Mouse (Mus musculus) ovary, postnatal 14 days (tissue): ENCODE measurements around the gene Pop4.
"Not testable (repeated sequence)": the region's sequence is repeated elsewhere in the genome, so short reads cannot be mapped to it uniquely, and the experiment has no call there.

ENCODE experiments used
- DNase-seq: peaks from one replicate; pipeline ENCODE4 v3.0.0; 2022; ENCODE audit warnings: low spot score

The Pop4 gene

DNA sequence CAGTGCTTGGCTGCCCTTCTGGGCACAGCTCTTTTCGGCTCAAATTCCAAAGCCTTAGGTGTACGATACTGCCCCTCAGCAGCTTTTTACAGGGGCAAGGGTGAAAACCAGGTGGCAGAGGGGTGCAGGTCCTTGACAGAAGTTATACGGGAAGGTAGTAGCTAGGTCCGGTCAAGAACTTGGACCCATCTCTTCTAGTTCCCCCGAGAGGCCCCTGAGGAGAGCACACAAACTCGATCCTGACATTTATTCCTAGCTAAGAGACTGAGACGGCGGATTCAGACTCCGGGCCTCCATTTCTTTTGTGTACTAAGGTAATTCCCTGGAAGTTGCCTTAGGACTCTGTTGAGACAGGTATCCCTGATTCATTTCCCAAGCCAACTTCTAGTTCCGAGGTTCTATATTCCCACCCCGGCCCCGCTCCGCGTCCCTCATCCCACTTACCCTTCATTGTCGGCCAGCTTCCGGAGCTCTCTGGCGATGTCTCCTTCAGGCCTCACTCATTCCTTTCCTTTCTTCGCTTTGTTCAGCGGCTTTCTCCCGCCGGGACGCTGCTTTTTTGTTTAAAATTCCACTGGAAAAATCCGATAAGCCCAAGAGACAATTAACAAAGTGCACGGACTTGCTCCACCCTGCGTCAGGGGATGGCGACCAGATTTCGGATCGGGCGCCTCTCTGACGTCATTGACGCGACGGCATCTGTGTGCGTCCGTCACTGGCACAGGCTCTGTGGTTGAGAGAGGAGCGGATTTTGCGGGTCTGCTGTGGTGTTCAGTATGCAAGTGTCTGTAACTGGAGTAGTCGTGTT lies at the start of gene Pop4:
TSS of gene Pop4 (minus strand) at position 721 of the 808 bp plus-strand sequence.
- DNase-seq, result peak; percentile 94

DNA sequence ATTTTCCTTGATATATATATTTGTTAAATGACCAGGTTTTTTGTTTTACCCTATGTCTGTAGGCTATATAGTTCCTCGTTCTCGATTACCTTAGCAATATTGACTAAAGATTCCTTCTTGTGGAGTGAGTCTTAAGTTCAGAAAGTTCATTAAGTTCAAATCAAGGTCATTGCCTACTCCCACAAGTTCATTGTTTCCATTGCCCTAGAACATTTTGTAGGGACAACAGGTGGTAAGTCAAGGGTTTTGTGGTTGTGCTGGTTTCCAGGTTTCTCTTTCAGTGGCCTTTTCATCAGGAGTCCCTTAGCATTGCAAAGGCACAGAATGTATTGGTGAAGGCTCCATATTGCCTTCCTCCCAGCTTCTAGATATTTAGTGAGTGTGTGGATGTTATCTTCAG lies 49.4 kb upstream of the Pop4 start:
- no peak for DNase-seq

DNA sequence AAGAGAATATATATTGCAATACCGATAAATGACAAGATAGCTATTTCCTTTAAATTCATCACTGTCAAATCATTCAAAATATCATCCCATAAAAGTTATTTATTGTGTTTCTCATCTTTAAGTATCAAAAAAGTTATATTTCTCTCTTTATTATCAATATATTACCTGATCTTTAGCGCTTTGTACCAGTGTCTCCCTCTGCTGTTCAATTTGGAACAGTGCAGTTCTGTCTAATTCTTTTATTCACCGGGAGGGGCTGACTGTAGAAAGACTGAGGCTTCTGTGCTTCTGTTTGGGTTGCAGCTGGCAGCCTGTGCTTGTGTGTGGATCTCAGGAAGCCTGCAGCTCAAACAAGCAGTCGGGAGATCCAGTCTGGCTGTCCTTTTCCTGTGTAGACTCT lies 11.0 kb upstream of the Pop4 start:
- not testable (repeated sequence) for DNase-seq

DNA sequence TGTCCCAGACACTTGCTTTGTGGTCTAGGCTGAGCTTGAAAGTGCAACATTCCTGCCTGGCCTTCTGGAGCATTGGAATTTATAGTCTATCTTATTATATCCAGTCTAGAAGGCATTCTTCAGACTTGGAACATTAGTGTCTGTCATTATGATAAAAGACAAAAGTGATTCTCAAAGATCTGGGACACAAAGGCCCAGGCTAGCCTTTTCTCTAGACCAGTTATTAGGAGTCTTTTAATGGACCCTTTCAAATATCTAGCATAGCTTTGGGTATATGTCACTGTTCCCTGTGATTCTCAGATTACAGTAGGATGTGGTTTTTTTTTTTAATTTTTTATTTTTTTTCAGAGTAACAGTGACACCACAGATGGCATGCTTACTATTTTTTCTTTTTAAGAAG lies 1.3 kb upstream of the Pop4 start:
- no peak for DNase-seq

DNA sequence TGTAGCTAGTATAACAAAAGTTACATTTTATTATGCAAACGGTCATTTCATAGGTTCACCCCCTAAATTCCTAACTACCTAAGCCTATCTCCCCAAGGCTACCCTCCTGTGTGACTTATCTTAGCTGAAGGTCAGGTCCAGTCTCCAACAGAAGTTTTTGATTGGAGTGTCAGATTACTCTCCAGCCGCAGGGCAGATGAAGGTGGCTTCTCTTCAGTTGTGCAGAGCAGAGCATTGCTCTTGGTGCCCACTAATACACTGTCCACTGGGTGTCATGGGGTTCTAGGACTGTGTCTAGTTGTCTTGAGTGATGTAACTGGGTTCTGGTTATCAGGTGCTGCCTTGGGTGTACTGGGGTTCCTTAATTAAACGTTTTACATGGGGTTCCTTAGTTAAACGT lies 636 bp upstream of the Pop4 start:
- DNase-seq, result no peak

DNA sequence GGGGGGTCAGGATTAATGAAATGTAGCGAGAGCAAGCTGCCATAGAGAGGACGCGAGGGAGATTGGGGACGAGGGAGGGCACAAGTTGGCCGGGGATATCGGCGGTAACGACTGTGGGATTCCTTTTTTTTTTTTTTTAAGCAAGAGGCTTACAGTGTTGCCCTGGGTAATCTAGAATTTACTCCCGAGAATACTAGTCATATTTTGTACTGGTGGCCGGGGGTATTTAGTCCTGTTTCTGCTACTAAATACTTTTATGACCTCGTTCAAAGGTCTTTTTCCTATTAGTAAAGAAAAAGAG lies 238 bp upstream of the Pop4 start:
- DNase-seq, result no peak

DNA sequence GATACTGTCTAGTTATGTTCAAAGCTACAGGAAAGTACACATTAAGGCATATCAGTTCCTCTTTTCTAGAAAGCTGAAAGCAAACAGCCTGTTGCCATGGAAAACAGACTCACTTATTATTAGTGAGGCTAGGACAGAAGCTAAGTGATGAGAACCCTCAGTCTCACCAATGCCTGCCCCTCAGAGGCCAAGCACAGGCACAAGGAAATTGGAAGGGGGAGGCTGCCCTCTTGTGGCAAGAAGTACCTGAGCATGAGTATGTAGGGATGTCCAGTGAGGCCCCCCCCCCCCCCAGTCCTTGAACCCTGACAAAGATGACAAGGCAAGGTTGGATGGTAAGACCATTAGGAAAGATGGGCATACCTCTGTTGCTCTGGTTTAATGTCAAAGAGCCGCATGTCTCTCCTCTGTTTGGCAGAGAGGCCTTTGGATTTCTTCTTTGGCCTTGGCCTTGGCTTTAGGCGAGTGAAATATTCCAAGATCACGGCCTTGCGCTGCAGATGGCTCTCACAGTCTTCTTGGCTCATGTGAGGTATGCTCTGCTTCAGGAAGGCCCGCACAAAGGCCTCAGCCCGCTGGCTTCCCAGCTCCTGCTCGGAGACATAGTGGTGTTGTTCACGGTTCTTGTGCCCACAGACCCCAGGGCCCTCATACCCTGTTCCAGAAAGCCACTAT lies 4.1 kb downstream of the Pop4 start:
- peak; percentile 32 for DNase-seq

DNA sequence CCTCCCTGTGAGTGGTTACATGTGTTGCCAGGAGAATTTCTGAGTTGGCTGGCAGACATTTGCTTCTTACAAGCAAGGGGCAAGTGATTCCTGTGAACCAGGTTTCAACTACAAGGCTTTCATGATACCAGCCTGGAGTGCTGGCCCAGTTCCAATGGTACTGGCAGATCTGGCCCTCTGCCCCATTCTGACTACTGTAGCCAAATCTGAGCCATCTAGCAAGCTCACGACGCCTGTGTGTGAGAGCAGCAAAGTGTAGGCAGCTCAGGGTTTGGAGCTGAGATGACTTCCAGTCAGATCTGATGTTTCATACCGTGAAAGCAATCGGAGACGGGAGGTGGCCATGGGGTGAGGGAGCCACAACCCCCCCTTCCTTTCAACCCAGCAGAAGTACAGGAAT lies 8.8 kb downstream of the Pop4 start:
- DNase-seq, result no peak

DNA sequence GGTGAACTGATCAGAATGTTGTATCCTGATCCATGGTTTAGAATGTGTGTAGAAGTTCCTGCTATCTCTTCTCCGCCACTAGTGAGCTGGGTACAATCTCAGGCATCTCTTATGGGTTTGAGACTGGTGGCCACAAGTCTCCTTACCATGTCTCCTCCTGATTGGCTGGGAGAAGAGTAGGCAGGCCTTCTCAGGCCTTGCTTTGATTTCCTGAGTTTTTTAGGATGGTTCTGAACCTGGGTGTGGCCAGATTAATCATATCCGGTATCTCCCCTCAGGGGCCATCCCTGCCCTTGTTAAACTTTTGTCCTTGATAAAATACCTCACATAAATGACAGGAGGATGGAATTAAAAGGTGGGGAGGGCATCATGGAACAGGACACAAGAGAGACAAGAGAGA lies 11.6 kb downstream of the Pop4 start:
- DNase-seq, result no peak

DNA sequence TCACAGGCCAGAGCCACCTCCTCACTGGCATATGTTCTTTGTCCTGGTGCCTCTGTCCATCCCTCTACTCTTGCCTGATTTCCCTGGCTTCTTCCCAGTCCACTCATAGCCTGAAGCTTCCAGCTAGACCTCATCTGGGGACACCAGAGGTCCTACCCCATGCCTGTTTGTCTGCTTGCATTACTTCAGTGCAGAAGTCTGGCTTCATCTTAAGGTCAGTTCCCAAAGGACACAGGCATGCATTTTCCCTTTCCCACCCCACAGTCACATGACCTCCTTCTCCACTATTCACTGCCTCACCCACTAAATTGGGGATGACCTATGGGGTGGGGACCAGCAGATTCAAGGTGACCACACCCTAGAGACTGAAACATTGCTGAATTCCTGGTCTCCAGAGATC lies 17.8 kb downstream of the Pop4 start:
- no peak for DNase-seq

DNA sequence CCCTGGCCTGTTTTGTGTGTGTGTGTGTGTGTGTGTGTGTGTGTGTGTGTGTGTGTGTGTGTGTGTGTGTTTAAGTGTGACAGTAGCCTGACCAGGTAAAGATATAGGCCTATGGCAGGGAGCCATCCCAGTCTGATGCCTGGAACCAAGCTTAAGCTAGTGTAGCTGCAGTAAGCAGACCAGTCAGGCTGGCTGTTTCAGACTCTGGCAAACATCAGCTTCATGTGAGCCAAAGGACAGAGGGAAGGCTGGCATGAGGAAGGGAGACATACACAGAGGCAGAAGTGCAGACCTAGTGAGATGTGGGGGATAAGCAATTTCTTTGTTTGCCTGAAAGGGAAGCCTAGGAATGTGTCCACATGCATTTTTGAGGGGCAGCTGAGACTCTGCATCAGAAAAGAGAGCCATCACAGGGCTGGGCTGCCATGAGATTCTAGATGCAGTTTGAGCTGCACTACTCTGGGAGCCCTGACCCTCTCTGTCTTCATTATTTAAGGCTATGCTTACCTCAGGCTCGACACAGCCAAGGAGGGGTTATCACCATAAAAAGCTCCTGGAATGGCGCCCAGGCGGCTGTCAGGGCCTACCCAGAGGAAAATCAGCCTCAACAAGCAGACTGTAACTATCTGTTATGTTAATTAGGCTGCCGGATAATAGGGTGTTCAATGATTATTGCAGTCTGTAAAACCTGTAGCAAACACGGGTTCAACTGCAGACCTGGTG lies 19.6 kb downstream of the Pop4 start:
- no peak for DNase-seq

DNA sequence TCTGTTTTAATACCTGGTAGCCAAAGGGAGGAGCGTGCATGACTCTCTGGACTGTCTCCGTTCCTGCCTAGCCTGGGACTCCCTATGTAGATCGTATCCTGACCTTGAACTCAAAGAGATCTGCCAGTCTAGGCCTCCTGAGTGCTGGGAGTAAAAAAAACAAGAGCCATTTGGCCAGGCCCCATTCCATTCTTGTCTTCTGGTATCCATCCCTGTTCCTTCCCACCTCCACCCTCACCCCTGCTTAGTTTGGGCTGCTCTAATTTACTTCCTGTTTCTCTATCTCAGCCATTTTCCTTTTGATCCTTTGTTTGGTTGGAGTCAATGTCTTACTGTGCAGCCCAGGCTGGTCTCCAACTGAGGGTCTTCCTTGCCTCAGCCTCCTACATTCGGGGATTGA lies 28.8 kb downstream of the Pop4 start:
- DNase-seq, result no peak

DNA sequence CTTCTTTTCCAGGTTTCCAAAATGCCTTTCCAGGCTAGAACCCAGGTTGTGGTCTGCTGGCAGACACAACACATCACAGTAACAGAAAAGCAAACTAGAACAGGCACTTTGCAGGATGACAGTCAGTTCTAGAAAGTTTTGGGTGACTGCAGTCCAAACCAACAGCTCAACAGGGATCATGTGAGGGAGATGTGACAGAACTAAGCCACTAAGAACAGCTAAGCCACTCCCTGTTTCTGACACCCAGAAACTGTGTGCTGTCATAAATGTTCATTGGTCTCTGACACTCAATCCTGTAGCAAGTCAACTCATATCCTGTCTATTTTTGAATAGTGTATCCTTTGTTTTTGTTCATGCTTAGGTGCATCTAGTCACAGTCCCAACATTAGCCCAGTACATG lies 34.1 kb downstream of the Pop4 start:
- DNase-seq, result no peak

DNA sequence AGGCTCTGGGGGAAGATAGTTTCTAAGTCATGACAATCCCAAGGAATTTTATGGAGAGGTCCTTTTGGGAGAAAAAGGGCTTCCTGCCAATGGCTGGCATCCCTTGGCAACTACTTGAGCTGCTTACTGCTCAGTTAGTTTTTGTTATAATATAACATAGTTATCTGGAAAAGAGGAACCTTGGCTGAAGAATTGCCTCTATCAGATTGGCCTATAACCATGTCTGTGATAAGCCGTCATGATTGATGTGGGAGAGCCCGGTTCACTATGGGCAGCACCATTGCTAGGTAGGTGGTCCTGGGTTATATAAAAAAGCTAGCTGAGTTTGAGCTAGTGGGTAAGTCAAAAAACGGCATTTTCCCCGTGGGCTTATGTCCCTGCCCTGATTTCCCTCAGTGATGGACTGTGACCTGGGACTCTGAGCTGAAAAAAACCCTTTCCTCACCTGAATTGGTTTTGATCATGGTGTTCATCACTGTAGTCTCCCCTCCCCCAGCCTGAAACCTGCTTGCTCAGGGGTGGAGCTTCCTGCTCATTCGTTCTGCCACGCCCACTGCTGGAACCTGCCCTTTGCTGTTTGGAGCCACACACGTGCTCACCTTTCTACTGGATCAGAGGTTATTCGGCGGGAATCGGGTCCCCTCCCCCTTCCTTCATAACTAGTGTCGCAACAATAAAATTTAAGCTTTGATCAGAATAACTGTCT lies 34.7 kb downstream of the Pop4 start:
- DNase-seq, result no peak

DNA sequence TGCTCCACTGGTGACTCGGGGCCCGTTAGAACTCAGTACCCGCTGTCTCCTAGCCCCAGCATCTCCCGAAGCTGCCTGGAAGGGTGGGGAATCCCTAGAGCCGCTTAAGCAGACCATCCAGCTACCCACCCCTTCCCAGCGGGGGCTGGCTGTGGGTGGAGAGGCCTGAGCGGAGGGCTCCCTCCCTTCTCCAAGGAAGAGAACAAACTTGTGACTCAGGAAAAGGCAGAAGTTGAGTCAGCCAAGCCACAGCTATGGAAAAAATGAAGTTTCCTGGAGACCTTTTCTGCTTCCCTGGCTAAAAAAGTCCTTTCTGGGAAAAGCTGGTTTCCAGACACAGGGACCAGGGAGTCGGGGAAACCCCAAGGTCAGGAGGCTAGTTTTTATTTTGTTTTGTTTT lies 40.9 kb downstream of the Pop4 start:
- DNase-seq, result no peak

DNA sequence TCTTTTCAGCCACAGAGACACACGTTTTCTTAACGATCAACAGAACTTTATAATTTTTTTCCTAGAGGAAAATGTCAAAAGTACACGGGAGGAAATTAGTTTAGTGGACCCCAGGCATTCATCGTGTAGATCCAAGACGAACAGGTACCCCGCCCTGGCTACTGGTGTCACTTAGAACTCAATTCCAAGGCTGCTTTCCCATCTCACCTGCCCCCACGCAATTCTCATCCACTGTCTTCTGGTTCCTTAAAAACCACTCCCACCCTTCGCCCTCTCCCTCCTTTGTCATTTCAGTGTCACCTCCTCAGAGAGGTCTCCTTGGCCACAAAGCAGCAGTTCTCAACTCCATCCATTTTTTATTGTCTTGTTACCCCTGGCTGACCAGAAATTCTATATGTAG lies 42.9 kb downstream of the Pop4 start:
- no peak for DNase-seq

DNA sequence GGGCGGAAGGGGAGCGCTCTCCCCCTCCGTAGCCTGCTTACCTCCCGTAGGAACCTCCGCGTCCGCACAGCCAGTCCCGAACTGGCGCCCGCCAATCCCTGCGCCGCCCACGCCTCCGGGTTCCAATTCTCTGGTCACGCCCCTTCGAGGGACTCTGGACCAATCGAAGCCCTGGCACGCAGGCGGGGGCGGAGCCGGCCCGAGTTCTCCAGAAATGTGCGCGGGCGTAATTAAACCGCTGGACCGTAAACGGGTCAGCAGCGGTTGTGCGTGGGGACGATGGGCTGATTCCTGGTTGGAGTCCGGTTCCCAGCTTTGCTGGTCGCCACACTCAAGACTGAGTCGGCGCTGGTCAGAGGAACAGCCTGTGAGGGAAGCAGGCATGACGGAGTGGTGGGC lies 43.3 kb downstream of the Pop4 start, which contains the start of gene Plekhf1:
TSS of gene Plekhf1 (minus strand) at position 117 of the 399 bp plus-strand sequence.
- peak; percentile 90 for DNase-seq

DNA sequence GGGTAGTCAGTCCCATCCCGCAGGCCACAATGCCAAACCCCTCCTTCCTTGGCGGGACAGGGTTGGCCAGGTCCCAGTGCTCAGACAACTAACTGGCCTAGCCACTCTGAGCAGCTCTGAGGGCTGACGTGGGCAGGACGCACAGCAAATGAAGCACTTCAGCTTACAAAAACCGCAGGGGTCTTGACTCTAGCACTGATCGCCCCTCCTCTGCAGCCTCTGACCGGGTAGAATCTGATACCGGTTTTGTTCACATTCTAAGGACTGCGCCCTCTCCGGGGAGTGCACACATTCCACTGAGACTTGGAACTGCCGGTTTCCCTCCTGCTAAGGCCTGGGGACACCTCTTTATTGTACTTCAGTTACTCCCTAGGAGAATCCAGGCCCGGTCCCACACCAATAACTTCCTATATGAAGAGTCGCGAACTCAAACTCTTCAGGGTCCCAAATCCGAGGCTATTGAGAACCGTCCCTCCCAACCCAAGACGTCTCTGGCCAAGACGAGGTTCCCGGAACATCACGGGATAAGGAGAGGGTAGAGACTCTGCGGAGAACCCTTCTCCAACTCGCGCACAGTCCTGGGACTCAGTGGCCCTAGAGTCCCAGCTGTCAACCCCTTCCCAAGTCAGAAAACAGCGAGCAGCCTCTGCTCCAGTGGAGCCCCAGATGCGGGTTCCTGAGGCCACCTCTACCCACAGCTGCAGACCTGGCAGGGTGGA lies 43.9 kb downstream of the Pop4 start:
- DNase-seq, result peak; percentile 73

DNA sequence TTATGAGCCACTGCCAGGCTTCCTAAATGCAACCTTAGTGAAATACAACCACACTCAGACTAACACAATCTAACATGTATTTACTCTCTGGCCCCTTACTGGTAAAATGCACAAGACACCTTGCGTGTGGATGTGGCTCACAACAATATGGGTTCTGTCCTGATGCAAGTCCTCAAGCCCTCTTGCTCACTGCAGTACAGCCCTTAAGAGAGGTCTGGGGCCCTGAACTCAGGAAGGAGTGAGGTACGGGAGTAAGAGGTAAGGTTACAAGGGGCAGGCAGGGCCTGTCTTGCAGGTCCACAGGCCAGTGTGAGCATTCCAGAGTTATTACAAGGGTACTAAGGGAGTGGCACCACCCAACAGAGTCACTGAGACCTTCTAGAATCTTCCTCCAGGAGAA lies 45.0 kb downstream of the Pop4 start:
- no peak for DNase-seq

DNA sequence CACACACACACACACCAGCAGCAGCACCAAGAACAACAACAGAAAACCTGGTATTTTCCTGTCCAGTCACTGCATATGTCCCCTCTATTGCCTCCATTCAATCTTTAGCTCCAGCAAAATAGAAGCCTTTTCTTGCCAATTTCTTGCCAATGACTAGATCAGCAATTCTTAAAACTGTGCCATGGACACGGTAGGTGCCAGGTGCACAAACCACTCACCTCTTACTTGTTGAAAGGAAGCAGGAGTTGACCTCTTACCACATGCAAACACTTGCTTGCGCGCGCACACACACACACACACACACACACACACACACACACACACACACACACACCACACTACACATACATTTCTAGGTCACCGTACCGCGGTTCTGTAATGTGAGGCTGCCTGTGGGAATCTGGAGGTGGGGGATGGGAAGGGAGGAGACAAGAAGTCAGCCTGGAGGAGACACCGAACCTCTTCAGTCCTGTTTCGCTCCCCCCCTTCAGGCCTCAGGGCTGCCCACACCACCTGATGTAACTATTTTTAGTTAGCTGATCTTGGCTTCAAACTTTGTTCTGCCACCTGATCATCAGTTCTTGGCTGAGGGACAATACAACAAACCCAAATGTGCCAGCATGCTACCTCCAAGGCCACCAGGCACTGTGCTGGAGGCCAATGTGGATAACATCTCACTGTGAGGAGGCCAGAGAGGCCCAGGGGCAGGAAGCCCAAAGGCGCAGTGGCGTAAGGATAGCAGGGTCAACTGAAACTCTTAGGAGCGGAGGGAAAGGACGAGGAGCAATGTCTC lies 46.5 kb downstream of the Pop4 start:
- no peak for DNase-seq

DNA sequence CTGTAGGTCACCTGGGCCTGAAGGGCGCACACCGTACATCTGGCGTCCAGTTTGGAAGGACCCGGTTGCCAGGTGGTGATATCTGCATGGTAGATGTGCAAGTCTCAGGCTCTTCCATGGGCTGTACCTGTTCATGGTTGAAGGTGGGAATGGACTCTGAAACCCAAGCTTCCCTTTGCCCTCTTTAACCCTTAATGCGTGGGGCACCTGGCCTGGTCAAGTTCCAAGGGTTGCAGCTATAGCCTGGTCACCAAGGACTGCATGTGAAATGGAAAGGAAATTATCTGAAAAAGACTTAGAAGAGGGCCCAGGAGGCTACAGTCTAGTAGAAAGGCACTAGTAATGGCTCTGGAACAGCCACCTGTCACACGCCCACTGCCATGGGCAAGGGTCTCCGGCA lies 50.4 kb downstream of the Pop4 start:
- DNase-seq, result no peak
